Comparison of ENCODE assay signal across 8 mouse cellular contexts in genomic region chr5:110269141-110270101, GRCm38 (mm10). TPM values are rescaled to one million over a fixed set of nuclear protein-coding genes. Genes with fewer than 3 reads are reported as not detected.
A peak's percentile ranks its signal among the peaks of the same experiment; 100 is the strongest.
DNase-seq lines count a peak whose midpoint lies in the region; ATAC-seq lines count a peak whose summit lies in the region.

Pgam5 (minus strand) TSS chr5:110269913.

- peak within 1 kb of the TSS; percentile 99 for H3K4me3 ChIP-seq in megakaryocyte, embryonic 14.5 days (replicated peaks)

- no peaks in the 10 kb centered on the region for H3K27me3 ChIP-seq in megakaryocyte, embryonic 14.5 days (replicated peaks)

- H3K36me3 ChIP-seq in megakaryocyte, embryonic 14.5 days (replicated peaks; ENCODE audit: low read length): peaks cover 33% of the 10 kb centered on the region

- peak; percentile 91 for ATAC-seq in common myeloid progenitor, adult 5-6 weeks (replicated peaks; ENCODE audit: low read depth, poor library complexity, severe bottlenecking)

- H3K4me1 ChIP-seq in megakaryocyte, embryonic 14.5 days: peaks cover 30% of the 10 kb centered on the region

- peak; percentile 96 for DNase-seq in ZHBTc4 (ENCODE audit: low read depth, low spot score)
- peak; percentile 80 to 88 for DNase-seq in gastrocnemius, adult 8-10 months (ENCODE audit: low spot score in 2 of 2)
- peak; percentile 63 for DNase-seq in hindlimb bud, embryonic 11.5 days (ENCODE audit: extremely low spot score, low read depth, low spot score)
- DNase-seq in left cerebral cortex, adult 8-10 months (ENCODE audit: low spot score in 2 of 2): peak; percentile 67 to 72
- peak; percentile 92 to 95 for DNase-seq in right cerebral cortex, postnatal 10 days (ENCODE audit: low spot score in 2 of 2)
- peak; percentile 93 for DNase-seq in urinary bladder, postnatal 25 days (ENCODE audit: low spot score)

- no peaks in the 10 kb centered on the region for H3K9me3 ChIP-seq in megakaryocyte, embryonic 14.5 days

RNA-seq across cellular contexts. Expression of gene Pgam5, which starts in this region (rescaled TPM):
- total RNA-seq in common myeloid progenitor, adult 5-6 weeks (2017): 32.5 and 36.6 TPM in 2 replicates
- 10 to 100 TPM; 25.4 to 30.6 (median 28.3) TPM for total RNA-seq in gastrocnemius, adult 8-10 months (2022)
- total RNA-seq in left cerebral cortex, adult 8-10 months (2022): 10 to 100 TPM; 50.0 to 60.1 (median 52.8) TPM
- 0.82 and 2.8 TPM in 2 replicates for polyA plus RNA-seq in megakaryocyte, embryonic 14.5 days (2012; ENCODE audit: insufficient read depth, low replicate concordance)

Comparison
In these comparisons a context has a peak if more than half of its experiments do, and no peak if none do; other contexts are left out.
1. Peak in every context shown above with its lines: DNase-seq, ATAC-seq and H3K4me3 ChIP-seq.